Mouse (Mus musculus) liver, adult (tissue): ENCODE data around the gene Pld5.

Source experiments
- GATA4 ChIP-seq: IDR thresholded peaks from 2 replicates; pipeline ENCODE4 v1.6.1; 2014; ENCODE audit warnings: mild to moderate bottlenecking, low read length; ENCODE audit not compliant: insufficient replicate concordance

Pld5 gene

DNA sequence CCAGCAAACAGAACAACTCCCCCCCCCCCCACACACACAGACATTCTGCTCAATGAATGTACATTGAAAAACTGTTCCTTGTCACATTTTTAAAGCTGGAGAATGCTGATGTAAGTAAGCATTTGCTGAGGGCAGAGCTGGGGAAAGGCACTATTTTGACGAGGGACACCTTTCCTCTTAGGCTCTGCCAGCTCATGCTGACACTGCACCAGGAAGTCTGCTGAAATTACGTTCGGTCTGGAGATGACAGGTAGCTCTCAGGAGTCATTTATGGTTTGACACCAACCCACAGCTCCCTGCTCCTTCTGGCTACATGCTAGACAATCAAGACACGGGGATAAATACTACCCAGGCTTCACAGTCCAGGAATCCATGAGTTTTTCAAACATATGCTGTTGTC is 192.8 kb downstream of the Pld5 start:
- no peak for TF ChIP-seq GATA4

DNA sequence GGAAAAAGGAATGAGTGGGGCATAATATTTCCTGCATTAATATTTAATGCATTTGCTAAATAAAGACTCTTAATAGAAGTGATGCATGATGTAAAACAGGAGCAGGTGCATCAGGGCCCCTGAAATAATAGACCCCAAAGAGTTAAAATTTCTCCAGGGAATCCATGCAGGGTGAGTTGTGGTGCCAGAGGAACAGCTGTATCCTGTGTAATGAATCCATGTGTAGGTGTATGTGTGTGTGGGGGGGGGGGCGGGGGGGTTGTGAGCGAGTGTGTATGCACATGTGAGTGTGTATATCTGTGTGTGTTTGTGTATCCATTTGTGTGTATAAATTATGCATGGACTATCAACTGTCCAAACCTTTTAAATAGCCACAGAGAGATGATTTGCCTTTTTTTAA is 194.1 kb downstream of the Pld5 start:
- no peak for TF ChIP-seq GATA4

DNA sequence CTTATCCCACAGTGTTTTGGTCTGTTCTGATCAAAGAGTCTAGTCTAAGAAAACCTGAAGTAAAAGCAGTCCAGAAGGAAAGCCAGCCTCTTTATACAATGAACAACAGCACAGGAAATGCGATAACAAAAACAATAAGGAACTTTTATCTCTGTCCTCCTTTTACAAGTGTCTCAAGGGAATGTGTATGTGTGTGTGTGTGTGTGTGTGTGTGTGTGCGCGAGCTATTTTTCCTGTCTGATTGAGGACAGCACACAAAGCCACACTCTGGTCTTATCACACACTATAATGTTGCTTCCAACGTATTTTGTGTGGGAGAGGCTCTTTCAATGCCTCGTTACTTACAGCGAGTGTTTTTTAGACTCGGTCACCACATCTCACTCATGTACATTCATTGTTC is 196.7 kb downstream of the Pld5 start:
- TF ChIP-seq GATA4: peak; percentile 94

DNA sequence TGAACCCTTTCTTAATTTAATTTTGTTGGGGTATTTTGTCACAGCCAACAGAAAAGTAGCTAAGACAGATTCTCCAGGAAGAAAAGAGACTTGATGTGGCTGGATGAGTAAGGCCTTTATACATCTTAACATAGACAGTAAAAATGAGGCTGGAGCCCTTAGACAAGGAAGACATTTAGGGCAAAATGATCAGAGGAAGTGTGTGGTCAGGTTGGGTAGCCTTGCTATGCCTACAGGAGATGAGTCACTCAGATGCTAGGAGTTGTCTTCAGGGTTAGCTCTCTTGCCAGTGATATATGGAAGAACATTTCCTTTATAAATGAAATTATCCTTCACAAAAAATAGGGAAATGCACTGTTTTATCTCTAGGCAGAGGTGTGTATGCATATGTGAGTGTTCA is 198.3 kb downstream of the Pld5 start:
- no peak for TF ChIP-seq GATA4

DNA sequence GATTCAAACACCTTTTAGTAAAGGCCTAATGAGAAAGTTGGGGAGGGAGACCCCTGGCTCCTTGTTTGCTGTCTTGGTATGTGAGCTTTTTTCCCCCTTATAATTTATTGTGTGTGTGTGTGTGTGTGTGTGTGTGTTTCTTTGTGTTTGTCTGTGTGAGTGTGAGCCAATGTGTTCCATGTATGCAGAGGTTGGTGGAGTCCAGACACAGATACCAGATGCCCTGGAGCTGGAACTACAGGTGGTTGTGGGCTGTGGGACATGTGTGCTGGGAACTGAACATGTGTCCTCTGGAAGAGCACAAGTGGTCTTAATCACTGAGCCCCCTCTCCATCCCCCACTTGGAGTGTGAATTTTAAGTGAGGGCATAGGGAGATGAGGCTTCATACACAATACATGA is 199.3 kb downstream of the Pld5 start:
- no peak for TF ChIP-seq GATA4

DNA sequence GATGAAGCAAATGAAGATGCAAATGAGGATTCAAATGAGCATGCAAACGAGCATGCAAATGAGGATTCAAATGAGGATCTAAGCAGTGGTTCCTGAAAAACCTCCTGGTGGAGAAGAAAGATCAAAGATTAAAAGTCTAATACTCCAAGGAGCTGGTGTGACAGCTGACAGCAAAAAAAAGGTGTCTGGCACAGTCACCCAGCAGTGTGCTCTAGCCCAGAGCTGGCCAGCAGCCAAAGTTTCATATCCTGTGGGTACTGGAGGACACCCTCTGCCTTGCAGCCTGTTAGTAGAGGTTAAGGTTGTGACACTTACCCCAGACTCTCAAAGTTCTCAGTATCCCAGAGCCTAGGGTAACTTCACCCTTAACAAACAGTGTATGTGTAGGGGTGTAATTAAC is 199.7 kb downstream of the Pld5 start:
- TF ChIP-seq GATA4: no peak

DNA sequence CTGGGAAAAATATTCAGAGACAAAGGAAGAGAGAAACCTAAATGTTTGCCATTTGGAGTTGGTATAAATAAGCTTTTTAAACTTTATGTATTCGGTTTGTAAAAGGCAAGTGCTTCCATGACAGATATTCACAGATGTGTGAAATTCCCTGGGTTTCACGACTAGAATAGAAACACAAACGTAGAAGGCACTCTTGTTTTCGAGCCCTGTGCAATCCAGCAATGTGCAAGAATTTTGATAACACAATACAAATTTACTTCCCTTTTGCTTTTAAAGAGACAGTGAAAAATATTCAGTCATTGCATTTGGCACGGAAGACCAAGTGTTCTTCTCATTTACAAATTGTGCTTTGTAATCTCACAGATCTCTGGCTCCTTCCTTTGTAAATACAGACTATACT is 200.6 kb downstream of the Pld5 start:
- no peak for TF ChIP-seq GATA4

DNA sequence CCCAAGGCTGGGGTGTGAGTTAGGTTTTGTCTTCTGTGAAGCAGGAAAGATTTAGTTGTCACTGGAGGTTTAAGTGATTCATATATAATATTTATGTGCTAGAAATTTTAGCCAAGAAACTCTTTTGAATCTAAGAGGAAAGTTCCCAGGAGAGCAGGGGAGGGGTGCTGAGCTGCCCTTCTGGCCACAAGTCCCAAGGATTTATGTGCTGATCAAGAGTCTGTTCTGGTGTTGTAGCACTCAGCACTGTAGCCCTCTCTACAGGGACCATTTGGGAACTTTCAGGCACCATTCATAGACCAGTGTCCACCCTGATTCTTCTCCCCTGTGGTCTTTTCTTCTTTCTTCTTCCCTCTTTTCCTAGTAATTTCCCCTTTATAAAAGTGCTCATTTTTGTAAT is 209.8 kb downstream of the Pld5 start:
- TF ChIP-seq GATA4: no peak

DNA sequence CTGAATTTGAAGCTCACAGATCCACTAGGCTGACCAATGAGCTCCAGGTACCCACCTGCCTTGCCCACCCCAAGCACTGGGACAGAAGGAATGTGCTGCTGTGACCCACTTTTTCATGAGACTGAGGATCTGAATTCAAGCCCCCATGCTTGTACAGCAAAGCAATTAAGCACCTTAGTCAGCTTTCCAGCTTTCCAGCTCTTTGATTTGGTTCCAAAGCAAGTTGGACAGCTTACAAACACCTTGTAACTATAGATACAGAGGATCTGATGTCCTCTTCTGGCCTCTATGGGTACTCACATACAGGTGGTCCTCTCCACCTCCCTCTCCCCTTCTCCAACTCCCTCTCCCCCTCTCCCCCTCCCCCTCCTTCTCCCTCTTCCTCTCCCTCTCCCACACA is 210.6 kb downstream of the Pld5 start:
- TF ChIP-seq GATA4: no peak

DNA sequence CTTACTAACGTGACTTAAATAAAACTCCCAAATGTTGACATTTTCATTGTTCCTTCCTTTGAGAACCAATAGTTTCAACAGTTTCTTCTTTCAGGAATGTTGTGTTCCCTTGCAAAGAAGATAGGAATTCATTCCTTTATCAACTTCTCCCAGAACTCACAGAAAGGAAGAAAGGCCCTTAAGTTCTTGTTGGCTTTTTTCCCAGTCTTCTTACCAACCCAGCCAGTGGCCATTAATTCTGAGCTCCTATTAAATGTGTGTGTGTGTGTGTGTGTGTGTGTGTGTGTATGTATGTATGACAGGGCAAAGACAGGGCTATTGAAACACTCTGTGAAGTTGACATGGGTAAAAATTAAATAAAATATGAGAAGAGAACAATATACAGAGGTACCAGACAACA is 221.5 kb downstream of the Pld5 start:
- TF ChIP-seq GATA4: no peak

DNA sequence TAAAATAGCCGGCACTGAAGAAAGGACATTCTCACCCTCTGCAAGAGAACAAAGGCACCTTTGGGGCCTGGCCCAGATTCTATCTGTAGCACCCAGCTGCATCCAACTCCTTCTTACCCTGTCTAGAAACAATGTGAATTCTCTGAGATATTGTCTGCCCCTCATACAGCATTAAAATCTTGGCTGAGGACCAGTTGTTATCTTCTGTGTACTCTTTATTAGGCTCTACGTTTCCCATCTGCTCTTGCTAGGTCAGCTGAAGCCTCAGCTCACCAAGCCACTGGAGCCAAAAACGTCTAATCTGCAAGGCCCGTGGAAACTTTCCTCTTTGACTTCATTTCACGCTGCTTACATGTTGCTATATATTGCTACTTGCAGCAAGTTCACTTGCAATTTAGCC is 228.1 kb downstream of the Pld5 start:
- no peak for TF ChIP-seq GATA4

DNA sequence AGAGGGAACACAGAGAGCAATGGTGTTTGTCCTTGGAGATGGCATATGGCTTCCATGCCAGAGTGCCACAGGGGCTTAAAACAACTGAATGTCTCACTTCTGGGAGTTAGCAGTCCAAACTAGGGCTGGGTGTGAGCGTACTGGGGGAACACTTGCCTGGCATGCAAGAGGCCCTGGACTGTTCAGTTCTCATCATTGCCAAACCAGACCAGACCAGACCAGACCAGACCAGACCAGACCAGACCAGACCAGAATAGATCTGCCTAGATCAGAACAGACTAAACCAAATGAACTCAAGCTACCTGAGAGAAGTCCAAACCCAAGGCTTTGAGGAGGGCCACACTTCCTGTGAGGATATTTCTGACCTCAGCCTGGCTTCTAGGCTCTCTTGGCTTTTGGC is 228.7 kb downstream of the Pld5 start:
- TF ChIP-seq GATA4: no peak

DNA sequence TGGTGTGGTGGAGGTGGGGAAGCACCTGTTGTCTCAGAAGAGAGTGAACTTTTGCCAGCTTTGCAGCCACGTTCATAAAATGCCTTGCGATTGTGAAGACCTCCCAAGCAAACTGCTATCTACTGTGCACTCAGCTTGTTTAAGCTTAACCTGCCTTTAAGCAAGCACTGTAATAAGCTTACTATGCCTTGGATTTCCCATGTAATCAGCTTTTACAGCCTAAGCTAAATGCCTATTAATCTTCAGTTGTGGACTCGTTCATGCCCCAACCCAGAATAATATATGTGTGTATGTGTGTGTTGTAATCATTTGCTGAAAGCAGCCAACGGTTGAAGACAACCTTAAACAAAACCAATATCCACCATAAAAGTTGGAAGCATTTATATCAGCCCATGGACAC is 232.1 kb downstream of the Pld5 start:
- no peak for TF ChIP-seq GATA4

DNA sequence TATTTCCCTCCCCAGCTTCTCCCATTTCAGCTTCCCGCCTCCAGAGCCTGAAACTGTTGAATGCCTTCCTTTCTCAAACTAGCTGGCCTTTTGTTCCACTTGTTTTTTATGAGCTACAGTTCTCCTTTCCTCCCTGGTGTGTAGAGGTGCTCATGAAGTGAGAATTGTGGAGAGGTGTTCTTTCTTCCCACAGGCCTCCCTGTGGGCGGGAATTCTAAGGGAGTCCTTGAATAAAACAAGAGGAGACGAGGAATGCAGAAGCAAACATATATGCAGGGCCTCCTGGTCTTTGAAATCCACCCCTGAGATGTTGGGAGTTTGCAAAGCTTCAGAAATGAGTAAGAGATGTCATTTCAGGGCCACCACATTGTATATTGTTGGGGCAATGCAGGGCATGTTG is 235.2 kb downstream of the Pld5 start:
- TF ChIP-seq GATA4: no peak

DNA sequence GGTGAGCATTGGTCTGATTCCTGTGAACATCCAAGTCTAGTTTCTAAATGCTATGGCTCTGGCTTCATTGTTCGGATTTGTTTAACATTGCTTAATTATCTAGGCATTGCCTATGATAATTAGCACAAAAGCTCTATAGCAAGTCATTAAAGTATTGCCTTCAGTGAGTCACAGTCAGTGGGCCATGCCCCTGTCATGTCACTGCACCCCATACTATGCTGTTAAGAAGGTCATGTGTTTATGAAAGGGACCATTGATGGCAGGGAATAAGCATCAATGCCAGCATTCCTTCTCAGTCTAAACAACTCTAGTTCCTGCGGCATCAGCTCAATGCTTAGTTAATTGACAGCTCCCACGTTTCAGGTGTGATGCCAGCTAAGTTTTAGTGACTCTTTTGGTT is 239.1 kb downstream of the Pld5 start:
- no peak for TF ChIP-seq GATA4

DNA sequence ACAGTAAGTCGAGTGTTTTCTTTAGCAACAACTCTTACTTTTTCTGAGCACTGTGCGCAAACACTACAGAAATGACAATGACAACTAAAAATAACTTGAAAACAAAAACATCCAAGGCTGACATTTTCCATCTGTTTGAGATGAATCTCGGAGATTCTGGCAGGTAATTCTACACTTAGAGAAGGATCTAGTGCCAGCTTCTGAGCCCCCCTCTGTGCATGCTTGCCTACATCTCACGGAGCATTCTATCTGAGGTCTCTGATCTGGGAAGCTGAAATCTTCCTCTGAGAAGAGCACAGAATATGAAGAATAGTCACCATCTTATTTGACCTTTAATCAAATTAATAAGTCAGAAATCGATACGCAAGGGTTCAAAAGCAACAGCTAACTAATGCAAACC is 240.4 kb downstream of the Pld5 start:
- no peak for TF ChIP-seq GATA4

DNA sequence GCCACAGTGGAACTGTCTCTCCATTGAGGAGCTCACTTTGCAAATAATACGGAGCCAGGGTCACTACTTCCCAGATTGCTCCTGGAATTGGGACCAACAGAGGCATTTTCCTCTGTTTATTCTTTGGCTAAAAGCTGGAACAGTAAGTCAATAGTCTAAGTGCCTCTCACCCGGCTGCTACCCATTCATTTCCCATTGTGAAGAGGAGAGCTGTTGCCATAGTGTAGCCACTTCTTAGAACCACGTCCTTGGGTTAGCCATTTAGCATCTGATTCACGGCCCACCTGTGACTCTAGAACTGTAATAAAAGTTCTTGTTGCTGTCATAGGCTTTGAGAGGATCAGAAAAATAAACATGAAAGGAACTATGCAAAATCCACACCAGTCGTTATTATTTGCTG is 241.4 kb downstream of the Pld5 start:
- TF ChIP-seq GATA4: no peak

DNA sequence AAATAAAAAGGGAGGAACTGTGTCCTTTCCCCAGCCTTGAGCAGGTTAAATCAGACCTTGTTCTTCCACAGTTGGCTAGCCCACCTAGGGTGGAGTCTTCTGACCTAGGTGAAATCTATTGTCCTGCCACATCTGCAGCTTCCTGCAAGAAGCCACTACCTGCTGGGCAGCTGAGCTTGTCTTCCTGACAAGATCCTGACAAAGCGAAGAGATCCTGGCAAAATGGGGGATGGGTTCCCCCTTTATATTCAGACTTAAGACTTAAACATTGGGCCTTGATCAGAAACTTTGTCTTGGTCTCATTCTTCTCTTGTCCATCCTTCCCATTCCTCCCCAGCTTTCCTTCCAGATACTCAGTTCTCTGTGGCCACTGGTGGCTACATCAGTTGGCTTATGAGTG is 246.0 kb downstream of the Pld5 start:
- TF ChIP-seq GATA4: no peak
